Mouse (Mus musculus) c-Kit-positive CD71-positive TER-119-negative erythroid progenitor cells, embryonic 14.5 days (primary cell): ENCODE results near the gene Gm3238.
"Not testable (repeated sequence)": the region's sequence is repeated elsewhere in the genome, so short reads cannot be mapped to it uniquely, and the experiment has no call there.

Source experiments
- DNase-seq: peaks from one replicate; pipeline ENCODE4 v3.0.0-alpha.2; 2013; ENCODE audit warnings: low read depth

The Gm3238 gene

DNA sequence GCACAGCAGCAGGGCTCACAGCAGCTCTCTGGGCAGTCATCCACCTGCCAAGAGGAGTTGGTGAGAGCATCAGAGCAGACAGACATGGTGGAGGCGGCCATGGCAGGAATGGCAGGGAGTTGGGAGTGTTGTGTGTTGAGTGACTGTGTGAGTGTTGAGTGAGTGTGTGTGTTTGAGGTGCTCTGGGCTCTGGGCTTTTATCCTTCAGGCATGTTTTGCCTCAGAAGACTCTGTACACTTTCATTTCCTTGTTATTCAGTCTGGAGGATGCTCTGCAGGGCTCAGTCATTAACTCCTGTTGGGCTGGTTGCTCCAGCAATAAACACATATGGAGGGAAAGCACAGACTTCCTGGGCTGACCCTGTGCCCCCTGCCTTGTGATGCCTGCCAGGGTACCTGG lies at the start of gene Gm3238:
TSS of gene Gm3238 (minus strand) at position 101 of the 400 bp plus-strand sequence.
- not testable (repeated sequence) for DNase-seq

DNA sequence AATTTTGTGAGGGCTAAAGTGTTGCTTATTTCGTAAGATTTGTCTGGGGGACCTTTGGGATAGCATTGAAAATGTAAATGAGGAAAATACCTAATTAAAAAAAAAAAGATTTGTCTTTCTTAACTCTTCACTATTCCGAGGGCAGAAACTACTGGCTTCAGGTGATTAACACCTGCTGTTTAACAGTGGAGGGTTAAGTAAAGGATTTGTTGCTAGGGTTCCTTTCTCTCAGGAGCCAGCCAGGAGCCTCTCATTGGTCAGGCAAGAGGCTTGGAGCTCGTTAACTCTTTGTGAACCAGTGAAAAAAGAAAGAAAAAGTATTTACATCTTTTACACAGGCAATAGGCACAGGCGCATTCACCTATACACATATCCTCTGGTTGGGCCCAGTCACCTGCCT lies 48.1 kb upstream of the Gm3238 start:
- no peak for DNase-seq

DNA sequence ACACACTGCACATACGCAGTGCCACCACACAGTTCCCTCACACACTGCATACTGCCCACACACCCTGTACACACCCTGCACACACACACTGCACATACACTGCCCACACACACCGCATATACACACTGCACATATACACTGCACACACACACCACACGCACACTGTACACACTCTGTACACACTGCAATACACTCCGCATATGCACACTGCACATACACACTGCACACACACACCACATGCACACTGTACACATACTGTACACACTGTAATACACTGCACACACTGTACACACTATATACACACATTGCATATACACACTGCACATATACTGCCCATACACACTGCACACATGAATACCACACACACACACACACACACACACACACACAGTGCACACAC lies 47.4 kb upstream of the Gm3238 start:
- DNase-seq = no peak

DNA sequence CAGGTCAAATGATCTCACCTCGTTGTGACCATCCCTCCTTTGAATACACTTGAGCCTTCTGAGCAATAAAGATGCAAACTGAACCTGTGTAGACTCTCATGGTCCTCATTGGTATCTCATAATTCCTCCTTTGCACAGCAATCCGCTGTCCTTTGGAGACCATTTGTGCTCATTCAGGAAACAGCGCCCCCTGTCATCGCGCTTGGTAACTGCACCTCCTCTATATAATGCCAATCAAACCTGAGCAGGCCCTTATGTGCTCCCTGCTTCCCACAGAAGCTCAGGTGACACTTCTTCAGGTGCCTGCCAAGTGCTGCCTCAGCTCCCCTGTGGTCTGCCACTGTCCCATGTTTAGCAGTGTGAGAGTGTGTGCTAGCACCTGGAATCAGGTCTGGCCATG lies 44.4 kb upstream of the Gm3238 start:
- peak; percentile 7 for DNase-seq

DNA sequence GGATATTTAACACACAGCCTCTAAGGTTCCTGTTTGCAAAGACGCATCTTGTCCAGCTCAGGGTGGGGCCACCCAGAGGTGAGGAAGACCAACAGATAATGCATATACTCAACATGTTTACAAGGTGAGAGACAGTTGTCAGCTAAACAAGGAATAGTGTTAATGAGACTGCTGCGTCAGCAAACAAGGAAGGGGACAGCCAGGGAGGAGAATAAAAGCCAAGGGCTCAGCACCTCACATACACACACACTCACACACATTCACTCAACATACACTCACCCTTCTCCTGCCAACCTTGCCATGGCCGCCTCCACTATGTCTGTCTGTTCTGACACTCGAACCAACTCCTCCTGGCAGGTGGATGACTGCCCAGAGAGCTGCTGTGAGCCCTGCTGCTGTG lies 43.3 kb upstream of the Gm3238 start, which contains the start of gene Gm2696:
TSS of gene Gm2696 (plus strand) at position 301 of the 400 bp plus-strand sequence.
- DNase-seq = no peak

DNA sequence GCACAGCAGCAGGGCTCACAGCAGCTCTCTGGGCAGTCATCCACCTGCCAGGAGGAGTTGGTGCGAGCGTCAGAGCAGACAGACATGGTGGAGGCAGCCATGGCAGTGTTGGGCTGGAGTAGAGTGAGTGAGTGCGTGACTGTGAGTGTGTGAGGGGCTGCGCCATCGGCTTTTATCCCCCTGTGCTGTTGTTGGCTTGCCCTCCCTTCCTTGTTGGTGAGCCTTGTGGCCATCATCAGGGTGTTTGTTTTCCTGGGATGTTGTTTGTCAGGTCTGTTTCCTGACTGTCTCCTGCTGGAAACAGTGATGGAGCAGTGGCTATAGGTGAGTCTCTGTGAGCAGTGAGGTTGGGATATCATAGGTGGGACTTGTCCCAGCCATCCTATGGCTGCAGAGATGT lies 40.6 kb upstream of the Gm3238 start, which contains the start of gene Gm9507:
TSS of gene Gm9507 (minus strand) at position 101 of the 400 bp plus-strand sequence.
- no peak for DNase-seq

DNA sequence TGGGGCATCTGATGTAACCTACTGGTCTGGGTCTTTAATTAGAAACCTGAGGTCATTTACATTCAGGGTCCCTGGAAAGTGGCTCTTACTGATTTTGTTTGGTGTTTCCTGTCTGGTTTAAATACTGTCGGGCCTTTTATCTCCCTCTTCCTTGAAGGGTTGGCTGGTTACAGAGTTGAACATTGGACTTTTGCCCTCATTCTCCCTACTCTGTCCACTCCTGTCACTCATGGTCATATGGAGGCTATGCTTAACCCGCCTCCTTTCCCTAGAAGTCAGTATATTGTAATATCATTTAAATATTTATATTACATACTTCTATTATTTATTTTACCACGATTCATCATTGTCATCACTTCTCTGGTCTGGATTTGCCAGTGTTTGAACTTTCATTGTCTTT lies 33.0 kb upstream of the Gm3238 start:
- DNase-seq = no peak

DNA sequence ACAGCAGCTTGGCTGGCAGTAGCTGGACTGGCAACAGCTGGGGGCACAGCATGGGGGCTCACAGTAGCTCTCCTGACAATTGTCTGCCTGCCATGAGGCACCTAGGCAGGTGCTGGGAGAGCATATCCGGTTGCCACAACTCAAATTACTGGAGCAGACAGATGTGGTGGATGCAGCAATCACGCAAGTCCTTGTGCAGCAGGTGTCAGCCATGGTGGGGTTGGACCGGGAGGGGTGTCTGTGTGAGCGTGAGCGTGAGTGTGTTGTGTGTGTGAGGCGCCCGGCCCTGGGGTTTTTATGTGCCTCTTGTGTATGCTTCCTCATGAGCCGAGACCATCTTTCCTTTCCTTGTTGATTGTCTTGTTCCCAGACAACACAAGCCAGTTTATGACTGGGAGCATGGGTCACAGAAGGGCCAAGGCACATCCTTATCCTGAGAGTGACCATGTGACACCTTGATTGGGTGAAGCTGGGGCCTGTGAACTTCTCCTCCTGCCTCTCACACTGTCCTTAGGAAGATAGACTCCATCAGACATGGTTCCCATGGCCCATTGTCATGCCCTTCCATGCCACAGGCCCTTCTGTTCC lies 27.9 kb upstream of the Gm3238 start, which contains the start of gene Gm19668:
TSS of gene Gm19668 (minus strand) at position 213 of the 588 bp plus-strand sequence.
- DNase-seq = no peak

DNA sequence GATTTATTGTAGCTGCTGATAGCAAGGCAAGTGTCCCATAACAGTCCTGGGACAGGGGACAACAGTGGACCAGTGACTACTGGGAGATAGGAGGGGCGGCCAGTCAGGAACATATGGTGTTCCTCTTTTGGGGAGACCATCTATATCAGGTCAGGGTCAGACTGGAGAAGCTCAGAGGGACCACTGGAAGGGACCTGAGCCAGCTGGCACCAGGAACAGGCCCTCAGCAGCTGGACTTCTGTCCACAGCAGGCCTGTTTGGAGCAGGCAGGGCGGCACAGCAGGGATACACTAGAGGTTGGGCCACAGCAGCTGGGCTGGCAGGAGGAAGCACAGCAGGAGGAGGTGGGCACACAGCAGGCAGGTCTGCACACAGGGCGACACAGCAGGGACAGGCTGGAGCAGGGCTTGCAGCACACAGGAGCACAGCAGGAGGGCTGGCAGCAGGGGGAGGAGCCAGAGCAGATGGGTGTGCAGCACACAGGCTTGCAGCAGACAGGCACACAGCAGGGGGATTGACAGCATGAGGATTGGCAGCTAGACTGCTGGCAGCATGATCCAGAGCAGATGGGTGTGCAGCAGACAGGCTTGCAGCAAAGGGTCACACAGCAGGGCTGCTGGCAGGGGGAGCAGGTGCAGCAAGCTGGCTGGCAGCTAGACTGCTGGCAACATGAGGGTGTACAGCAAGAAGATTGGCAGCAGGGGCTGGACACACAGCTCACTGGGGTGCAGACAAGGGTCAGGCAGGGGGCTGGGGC lies 27.2 kb upstream of the Gm3238 start:
- not testable (repeated sequence) for DNase-seq

DNA sequence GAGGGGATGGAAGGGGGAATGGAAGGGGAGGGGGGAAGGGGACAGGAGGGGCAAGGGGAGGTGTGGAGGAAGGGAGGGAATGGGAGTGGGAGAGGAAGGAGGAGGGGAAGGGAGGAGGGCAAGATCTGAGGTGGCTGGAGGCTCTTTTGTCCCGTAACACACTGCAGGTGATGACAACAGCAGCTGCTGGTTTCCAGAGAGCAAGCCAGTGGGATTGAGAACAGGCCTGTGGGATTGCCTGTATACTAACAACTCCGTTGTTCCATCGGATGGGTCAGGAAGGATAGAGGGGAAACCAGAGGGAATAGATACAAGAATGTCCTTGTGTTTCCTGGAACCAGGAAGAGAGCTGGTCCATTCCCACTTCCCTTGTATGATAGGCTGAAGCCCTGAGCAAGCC lies 26.6 kb upstream of the Gm3238 start:
- DNase-seq = no peak

DNA sequence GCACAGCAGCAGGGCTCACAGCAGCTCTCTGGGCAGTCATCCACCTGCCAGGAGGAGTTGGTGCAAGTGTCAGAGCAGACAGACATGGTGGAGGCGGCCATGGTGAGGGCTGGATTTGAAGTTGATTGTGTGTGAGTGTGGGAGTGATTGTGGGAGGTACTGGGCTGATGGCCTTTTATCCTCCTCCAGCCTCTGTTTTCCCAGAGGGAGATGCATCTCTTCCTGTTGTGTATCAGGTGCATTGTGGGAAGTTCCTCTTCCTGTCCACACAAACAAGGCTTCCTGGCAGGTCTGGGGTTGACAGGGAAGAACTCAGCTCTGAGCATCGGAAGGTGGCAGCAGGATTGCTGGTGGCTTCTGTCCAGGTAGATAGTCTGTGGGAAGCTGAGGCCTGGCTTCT lies 23.9 kb upstream of the Gm3238 start, which contains the start of gene Gm9639:
TSS of gene Gm9639 (minus strand) at position 101 of the 400 bp plus-strand sequence.
- DNase-seq = no peak

DNA sequence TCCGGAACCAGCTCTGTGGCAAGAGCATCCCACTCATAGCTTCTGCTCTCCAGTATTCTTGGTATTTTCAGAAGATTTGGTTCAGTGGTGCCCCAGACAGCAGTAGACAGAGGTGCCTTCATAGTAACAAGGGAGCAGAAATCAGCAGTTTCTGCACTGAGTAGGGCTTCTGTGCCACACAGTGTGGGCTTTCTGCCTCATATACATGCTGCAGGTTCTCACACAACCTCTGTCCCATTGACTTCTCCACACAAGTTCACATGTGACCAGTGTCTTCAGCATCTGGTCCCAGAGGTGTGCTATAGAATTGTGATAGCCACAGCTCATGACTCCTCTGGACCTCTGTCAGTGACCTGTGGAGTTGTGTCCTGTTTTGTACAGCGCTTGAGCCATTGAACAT lies 17.5 kb upstream of the Gm3238 start:
- DNase-seq = no peak

DNA sequence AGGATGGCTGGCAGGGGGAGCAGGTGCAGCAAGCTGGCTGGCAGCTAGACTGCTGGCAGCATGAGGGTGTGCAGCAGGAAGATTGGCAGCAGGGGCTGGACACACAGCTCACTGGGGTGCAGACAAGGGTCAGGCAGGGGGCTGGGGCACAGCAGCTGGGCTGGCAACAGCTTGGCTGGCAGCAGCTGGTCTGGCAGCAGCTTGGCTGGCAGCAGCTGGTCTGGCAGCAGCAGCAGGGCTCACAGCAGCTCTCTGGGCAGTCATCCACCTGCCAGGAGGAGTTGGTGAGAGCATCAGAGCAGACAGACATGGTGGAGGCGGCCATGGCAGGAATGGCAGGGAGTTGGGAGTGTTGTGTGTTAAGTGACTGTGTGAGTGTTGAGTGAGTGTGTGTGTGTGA lies 16.8 kb upstream of the Gm3238 start, which contains the start of gene Gm7137:
TSS of gene Gm7137 (minus strand) at position 325 of the 400 bp plus-strand sequence.
- DNase-seq = not testable (repeated sequence)

DNA sequence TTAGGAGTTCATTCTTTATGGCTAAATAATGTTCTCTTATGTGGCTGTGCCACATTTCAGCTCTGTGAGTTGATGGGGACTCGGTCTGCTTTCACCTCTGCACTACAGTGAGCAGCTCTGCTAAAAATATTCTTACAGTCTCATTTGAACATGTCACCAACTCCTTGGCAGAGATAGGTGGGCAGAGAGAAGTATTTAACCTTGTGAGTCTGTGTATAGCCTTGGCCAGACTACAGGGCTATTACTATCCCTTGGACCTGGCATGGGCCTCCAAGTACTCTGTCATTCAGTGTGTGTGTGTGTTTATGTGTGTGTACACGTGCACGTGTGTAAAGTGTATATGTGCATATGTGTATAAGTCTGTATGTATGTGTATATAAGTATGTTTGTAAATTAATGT lies 12.3 kb upstream of the Gm3238 start:
- DNase-seq = not testable (repeated sequence)

DNA sequence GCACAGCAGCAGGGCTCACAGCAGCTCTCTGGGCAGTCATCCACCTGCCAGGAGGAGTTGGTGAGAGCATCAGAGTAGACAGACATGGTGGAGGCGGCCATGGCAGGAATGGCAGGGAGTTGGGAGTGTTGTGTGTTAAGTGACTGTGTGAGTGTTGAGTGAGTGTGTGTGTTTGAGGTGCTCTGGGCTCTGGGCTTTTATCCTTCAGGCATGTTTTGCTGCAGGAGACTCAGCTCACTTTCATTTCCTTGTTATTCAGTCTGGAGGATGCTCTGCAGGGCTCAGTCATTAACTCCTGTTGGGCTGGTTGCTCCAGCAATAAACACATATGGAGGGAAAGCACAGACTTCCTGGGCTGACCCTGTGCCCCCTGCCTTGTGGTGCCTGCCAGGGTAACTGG lies 11.3 kb upstream of the Gm3238 start, which contains the start of gene Gm3250:
TSS of gene Gm3250 (minus strand) at position 101 of the 400 bp plus-strand sequence.
- not testable (repeated sequence) for DNase-seq

DNA sequence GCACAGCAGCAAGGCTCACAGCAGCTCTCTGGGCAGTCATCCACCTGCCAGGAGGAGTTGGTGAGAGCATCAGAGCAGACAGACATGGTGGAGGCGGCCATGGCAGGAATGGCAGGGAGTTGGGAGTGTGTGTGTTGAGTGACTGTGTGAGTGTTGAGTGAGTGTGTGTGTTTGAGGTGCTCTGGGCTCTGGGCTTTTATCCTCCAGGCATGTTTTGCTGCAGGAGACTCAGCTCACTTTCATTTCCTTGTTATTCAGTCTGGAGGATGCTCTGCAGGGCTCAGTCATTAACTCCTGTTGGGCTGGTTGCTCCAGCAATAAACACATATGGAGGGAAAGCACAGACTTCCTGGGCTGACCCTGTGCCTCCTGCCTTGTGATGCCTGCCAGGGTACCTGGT lies 5.7 kb upstream of the Gm3238 start, which contains the start of gene Gm7138:
TSS of gene Gm7138 (minus strand) at position 101 of the 400 bp plus-strand sequence.
- not testable (repeated sequence) for DNase-seq

DNA sequence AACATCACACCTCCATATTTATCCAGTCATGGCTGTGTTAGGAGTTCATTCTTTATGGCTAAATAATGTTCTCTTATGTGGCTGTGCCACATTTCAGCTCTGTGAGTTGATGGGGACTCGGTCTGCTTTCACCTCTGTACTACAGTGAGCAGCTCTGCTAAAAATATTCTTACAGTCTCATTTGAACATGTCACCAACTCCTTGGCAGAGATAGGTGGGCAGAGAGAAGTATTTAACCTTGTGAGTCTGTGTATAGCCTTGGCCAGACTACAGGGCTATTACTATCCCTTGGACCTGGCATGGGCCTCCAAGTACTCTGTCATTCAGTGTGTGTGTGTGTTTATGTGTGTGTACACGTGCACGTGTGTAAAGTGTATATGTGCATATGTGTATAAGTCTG lies 1.0 kb upstream of the Gm3238 start:
- DNase-seq = not testable (repeated sequence)

DNA sequence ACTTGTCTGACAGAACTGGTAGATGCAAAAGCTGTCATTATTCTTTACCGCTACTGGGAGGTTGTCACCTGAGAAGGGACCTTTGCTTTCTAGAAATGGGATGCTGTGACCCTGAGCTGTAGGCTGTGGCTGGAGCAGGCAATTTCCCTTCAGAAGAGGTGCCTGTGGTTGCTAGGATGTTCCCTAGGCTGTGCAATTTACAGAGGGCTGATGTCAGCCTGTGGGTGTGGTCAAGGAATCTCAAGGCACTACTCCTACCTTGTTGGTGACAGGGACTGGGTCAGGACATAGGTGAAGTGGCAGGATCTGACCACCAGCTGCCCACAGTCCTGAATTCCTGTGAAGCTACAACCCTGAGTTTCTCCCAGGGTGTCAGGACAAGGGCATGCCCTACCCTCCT lies 1.4 kb downstream of the Gm3238 start:
- no peak for DNase-seq

DNA sequence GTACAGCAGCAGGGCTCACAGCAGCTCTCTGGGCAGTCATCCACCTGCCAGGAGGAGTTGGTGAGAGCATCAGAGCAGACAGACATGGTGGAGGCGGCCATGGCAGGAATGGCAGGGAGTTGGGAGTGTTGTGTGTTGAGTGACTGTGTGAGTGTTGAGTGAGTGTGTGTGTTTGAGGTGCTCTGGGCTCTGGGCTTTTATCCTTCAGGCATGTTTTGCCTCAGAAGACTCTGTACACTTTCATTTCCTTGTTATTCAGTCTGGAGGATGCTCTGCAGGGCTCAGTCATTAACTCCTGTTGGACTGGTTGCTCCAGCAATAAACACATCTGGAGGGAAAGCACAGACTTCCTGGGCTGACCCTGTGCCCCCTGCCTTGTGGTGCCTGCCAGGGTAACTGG lies 11.5 kb downstream of the Gm3238 start, which contains the start of gene Gm3233:
TSS of gene Gm3233 (minus strand) at position 101 of the 400 bp plus-strand sequence.
- DNase-seq = not testable (repeated sequence)

DNA sequence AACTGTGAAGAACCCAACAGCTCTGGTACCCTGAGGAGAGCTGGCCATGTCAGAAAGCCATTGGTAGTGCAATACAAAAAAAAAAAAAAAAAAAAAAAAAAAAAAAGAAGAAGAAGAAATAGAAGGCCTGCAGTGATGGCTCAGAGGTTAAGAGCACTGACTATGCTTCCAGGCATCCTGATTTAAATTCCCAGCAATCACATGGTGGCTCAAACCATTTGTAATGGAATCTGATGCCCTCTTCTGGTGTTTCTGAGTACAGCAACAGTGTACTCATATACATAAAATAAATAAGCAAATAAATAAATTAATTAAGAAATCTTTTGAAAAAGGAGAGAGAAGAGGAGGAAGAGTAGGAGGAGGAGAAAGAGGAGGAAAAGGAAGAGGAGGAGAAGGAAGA lies 17.7 kb downstream of the Gm3238 start:
- DNase-seq = no peak

DNA sequence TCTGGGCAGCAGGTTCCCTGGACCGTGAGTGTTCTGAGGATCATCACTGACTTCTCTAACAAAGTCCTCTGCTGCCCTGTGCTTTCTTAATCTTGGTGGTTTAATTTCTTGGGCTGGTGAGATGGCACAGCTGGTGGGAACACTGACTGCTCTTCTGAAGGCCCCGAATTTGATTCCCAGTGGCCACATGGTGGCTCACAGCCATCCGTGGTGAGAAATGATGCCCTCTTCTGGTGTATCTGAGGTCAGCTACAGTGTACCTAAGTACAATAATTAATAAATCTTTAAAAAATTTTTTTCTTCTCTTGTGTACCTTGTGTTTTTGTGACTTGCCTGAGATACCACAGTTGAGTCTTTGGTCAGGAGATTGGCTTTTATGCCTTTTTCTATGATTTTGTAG lies 18.8 kb downstream of the Gm3238 start:
- DNase-seq = not testable (repeated sequence)

DNA sequence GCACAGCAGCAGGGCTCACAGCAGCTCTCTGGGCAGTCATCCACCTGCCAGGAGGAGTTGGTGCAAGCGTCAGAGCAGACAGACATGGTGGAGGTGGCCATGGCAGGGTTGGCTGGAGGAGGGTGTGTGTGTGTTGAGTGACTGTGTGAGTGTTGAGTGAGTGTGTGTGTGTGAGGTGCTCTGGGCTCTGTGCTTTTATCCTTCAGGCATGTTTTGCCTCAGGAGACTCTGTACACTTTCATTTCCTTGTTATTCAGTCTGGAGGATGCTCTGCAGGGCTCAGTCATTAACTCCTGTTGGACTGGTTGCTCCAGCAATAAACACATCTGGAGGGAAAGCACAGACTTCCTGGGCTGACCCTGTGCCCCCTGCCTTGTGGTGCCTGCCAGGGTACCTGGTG lies 19.9 kb downstream of the Gm3238 start, which contains the start of gene Gm9736:
TSS of gene Gm9736 (minus strand) at position 101 of the 400 bp plus-strand sequence.
- not testable (repeated sequence) for DNase-seq

DNA sequence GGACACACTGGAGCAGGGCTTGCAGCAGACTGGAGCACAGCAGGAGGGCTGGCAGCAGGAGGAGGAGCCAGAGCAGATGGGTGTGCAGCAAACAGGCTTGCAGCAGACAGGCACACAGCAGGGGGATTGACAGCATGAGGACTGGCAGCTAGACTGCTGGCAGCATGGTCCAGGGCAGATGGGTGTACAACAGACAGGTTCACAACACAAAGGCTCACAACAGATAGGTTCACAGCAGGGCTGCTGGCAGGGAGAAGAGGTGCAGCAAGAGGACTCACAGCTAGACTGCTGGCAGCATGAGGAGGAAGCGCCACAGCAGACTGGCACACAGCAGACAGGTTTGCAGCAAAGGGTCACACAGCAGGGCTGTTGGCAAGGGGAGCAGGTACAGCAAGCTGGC lies 20.4 kb downstream of the Gm3238 start:
- DNase-seq = not testable (repeated sequence)
